Mouse (Mus musculus): ENCODE results near the gene Spem1.

DNA sequence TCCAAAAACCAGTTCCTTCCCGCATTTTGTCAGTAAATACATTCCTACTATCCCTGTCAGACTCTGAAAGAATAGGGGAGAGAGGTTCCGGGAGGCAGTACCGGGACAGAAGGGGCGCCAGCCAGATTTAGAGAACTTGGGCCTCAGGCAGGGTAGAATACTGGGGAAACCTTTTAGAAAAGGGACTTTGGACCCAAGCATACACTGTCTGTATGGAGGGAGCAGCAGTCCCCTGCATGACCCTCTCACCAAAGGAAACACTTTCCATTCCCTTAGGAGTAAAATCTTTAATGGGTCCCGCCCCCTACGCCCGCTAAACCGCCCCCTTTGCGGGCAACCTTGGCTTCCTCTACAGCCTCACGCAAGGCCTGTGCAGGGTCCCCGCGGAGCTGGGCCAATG, 18.7 kb downstream of the Spem1 start:
- TF ChIP-seq POLR2A (IDR thresholded peaks at IDR 0.05; ENCODE audit: insufficient read depth, low read depth, low read length) (no peak), EP300 (IDR thresholded peaks at IDR 0.05; ENCODE audit: insufficient read depth, low read depth, low read length) (no peak), CTCF (IDR thresholded peaks at IDR 0.05) (no peak)
